Mouse (Mus musculus) thymus, postnatal 36 days (tissue): Measurements from ENCODE around the gene Pla1a.
A peak's percentile ranks its signal among the peaks of the same experiment; 100 is the strongest.
"Not testable (repeated sequence)": the region's sequence is repeated elsewhere in the genome, so short reads cannot be mapped to it uniquely, and the experiment has no call there.

Source experiments
- DNase-seq, 2 experiments: peaks; one replicate each; pipeline ENCODE4 v3.0.0; 2022; ENCODE audit warnings: mixed read lengths in 2 of 2

The Pla1a gene

DNA sequence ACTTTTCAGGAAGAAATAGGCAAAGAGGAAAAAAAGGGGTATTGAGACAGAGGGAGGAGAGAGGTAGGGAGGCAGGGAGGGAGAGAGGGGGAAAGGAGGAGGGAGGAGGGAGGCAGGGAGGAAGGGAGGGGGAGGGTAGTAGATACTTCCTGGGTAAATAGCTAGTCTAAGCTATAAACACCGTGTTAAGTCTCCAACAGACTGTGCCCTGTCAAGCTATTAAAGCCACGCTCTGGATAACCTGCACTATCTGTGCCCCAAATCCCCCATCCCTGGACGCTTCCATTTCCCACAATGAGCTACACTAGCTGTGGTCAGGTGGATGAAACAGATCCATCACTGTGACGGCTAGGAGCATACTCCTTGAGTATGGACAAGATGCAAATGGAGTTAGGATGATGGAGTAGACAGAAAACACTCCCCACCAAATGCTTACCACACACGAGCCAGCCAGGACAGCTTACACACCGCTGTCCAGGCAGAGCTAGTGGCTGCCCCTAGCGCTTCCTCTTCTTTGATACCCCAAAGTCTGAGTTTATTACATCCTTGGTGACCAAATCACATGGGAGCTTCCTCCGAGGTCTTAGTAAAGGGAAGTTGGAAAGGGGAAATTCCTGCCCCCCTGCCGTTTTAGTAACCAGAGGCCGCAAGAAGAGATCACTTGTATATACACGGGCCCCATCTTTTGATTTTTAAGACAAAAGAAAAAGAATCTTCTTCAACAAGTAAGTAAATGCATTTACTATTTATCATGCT lies 24.0 kb upstream of the Pla1a start:
- DNase-seq, result no peak

DNA sequence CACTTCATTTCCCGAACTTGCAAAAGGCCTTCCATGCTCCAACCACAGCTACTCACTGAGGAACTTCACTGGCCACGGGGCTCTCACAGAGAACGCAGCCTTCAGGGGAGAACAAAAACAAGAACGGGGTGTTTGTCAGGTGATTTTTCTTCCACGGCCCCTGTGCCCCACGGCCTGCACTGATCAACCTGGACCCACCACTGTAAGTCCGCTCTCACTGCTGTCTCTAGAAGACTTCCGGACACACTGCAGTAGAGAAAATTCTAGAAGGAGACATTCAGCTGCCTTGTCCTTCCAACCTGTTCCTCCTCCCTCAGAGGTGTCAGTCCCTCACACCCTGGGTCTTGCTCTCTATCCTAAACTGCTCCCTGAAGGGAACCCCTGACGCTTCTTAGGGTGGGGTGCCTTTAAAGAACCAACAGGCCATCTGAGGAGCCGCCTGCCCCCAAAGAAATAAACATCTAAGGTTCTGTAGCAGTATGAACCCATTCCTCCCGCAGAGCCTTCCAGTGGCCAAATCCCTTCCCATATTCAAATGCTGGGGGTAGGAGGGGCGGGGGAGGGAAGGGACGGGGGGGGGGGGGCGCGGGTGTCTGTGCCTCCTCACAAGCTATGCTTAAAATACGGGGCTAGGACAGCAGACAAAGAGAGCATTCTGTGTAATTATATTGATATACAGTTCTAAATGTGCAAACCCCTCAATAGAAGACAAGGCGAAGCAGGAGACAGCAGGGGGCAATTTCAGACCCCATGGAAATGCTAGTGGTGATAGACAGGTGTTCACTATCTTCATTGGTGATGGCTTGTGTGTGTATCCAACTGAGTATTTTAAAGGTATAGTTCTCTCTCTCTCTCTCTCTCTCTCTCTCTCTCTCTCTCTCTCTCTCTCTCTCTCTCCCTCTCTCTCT lies 22.8 kb upstream of the Pla1a start, which contains the start of gene Cd80:
Cd80 (plus strand) TSS at position 51 of the 908 bp plus-strand sequence.
- DNase-seq, result no peak

DNA sequence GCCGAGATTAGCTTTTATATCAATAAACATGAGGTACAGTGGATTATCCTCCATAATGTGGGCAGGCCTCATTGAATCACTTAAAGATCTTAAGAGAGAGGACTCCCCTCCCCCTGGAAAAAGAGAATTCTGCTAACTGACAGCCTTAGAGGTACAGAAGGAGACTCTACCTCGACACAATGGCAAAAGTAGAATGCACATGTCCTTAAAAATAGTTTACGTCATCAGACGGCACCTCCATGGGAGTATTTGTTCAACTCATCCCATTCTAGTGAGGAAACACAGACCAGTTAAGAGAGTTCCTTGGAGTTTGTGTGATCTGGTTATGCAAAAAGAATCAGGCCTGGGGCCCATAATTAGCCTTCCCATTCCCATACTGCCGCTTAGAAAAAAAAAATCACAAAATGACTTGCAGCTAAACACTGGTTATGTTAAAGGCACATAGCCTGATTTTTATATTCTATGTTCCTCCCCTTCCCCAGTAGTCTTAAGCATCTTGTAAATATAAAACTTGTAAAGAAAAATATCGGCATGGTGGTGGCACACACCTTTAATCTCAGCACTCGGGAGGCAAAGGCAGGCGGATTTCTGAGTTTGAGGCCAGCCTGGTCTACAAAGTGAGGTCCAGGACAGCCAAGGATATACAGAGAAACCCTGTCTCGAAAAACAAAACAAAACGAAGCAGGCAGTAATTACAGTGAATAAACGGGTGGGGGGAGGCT lies 21.7 kb upstream of the Pla1a start:
- DNase-seq, result no peak

DNA sequence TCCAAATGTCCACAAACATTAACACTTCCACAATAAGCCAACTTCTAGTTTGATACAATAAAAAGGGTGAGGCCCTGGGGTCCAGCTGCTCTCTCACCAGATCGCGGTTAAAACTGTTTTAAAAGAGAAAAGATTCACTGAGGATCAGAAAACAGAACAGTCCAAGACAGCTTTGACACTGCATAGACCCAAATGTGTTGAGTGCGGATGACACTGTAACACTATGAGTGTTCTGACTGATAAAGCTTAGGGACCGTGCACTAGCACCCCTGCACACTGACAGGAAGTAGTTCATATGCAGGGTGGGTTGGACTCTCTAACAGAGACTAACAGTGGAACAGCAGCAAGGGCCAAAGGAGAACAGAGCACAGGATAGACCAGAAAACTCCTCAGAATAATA lies 21.0 kb upstream of the Pla1a start:
- no peak for DNase-seq

DNA sequence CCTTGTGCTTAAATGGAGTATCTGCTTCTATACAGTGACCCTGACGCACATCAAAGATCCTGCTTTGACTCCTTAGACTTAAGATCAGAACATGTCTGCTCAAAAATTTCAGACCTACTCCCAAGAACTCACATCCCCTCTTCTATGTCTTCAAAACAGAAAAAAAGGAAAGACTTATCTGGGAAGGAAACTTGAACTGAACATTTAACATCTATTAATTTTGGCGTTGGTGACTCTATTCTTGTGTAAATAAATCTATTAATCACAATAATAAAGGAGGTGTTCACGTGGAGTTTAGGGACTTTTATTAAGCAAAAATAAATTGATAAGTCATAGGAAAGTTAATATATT lies 20.2 kb upstream of the Pla1a start:
- no peak for DNase-seq

DNA sequence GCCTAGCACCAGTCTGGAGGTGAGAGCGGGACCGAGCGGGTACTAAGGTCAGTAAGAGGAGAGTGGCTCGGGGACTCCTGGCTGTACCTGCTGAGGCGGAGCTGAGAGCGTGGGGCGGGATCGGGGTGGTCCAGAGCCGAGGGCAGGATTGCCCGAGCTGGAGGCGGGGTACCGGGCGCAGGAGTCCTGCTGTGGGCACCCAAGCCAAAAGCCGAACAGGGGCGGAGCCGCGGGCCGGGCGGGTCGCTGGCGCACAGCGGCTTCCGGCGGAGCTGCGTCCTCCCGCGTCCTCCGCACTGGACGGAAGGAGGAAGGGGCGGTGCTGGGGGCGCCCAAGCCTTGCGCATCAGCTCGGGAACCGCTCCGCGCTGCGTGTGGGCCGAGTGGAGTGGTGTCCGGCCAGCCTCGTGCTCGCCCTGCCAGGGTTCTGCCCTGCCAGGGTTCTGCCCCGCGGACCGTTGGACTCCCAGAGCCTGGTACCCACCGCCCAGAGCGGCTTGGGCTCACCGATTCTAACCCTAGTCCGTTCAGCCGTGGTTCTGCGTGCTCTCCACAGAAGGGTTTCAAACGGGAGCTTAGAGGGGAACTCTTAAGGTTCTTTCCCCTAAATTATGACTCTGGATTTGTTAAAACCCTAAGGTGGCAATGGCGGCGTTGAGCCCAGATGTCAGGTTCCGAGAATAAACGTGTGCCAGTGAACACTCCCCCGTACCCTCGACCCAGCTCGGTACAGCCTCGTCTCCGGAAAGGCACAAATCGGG lies 19.7 kb upstream of the Pla1a start, which contains the start of gene Adprh:
Adprh (minus strand) TSS at position 262 of the 761 bp plus-strand sequence.
- DNase-seq, result peak; percentile 83 to 86

DNA sequence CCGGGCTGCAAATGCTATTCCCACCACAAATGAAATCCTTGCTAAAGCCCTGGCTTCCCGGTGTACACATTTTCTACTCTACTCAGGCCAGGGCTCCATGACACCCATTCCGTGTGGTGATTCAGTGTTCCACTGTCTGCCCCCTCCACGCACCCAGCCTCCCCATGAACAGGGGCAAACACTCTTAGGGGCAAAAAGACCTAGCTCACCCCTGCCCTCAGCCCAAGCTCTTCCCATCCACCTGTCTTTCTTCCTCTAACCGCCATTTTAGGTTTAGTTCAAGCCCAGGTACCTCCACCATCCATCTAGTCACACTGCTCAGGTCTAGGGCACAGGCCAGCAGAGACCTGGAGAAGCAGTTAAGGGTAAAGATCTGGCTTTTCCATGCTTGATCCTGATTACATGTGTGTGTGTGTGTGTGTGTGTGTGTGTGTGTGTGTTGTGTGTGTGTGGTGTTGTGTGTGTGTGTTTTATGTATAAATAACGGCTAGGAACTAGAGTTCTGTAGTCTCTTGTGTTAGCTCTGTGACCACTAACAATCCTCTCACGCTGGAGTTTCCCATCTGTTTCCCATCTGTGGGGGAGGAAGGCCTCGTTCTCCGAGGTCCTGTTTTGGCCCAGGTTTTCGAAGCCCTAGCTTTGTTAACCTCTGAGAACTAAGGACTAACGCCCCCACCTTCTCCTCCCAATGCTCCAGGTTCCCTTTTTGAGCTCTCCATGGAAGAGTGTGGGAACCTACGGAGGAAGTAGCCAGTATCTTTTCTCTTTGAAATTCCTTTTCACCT lies 18.7 kb upstream of the Pla1a start:
- no peak for DNase-seq

DNA sequence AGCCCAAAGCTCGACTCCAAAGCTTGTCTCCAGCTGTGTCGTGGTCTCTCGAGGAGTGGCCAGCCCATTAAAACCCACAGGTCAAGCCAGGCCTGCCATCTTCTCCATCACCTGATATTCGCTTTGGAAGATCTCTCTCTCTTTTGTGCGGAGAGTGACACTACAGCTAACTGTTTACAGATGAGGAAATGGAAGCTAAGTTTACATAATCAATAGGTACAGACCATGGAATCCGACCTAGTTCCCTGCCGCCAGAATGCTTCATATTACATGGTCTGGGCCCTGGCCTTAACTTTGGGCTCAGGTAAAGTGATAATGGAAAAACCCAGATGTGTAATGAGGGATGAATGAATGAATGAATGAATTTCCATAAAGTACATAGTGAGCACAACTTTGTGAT lies 17.8 kb upstream of the Pla1a start:
- no peak for DNase-seq

DNA sequence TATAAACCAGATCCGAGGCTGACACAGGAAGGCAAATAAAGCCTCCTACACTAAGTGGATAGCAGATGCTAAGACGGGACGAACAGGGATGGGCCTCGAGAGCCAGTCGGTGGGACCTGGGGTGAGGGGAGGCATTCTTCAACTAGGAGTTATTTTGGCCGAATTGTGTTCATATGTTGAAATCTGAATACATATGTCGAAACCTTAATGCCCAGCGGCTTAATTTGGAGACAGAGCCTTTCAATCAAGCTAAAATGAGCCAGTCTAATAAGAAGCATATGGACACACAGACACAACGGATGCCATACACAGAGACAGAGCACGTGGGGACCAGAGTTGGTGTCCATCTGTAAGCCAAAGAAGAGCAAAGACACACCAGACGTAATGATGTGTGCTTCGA lies 15.5 kb upstream of the Pla1a start:
- no peak for DNase-seq

DNA sequence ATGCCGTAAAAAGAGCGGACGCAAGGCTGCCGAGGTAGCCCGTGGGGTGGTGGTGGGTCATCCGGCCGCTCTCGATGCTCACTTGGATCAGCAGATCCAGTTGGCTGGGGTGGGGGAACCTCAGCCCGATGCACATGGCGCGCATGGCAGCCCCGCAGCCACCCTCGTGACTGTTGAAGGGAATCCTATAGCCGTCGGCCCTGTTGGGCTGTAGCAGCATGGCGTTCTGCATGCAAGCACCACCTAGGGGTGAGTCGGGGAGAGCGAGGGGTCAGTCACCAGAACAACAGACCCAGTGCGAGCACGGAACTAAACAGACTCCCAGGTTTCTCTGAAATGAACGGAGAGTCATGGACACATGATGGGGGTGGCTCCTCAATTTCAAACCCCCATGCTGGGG lies 14.4 kb upstream of the Pla1a start:
- DNase-seq, result no peak

DNA sequence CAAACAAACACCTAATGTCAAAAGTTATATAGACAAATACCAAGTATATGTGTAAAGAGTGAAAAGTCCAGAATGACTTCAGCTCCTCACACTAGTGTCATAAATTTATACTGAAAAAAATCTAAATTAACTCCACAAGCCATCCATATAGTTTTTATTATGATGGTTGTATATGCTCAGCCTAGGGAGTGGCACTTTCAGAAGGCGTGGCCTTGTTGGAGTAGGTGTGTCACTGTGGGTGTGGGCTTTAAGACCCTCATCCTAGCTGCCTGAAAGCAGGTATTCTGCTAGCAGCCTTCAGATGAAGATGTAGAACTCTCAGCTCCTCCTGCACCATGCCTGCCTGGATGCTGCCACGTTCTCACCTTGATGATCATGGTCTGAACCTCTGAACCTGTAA lies 13.2 kb upstream of the Pla1a start:
- DNase-seq, result not testable (repeated sequence)

DNA sequence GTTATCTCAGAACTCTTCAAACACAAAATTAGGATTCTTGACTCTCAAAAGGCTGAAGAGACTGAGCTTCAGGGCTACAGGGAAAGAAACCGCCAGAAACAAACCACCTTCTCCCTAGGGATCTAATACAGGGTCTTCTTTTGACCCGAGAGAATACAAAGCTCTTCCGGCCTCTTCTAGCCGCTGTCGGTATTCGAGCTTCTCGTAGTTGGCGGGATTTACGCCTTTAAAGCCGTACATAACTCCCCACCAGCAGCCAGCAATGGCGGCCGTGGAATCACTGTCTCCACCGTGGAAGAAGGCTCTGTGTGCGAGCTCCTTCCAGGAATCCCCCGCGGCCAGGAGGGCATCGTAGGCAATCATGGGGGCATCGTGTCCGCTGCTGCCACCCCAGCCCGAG lies 12.6 kb upstream of the Pla1a start:
- no peak for DNase-seq

DNA sequence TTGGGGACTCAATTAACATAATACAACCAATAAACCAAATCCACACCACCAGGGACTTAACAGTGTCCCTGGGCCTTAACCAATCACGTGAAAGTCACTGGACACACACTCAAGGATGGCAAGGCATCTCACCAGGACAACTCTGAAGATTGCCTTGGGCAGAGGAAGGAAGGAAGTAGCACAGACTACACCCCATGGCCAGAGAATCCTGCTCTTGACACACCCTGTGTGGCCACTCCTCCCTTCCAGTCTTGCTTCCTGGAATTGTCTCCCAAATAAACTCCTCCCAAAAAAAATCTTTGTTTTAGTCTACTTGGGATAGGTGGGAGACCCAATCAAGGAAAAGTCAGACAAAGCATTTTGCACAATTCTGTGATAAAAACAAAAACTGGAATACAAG lies 12.1 kb upstream of the Pla1a start:
- no peak for DNase-seq

DNA sequence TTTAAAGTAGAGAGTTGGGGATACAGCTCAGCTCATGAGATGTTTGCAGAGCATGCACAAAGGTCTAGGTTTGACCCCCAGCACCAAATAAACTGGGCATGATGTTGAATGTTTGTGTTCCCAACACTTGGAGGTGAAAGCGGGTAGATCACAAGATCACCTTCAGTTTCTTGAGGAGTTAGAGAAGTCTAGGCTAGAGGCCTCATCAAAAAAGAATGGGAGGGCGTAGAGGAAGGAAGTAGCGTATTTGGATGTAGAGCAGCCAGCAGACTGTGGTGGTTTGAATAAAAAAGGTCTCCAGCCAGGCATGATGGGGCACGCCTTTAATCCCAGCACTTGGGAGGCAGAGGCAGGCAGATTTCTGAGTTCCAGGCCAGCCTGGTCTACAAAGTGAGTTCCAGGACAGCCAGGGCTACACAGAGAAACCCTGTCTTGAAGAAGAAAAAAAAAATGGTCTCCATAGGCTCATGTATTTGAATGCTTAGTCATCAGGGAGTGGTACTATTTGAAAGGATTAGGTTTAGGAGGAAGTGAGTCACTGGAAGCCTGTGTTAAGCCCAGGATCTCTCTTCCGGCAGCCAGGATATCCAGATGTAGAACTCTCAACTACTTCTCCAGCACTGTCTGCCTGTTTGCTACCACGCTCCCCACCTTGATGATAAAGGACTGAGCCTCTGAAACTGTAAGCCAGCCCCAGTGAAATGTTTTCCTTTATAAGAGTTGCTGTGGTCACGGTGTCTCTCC lies 10.9 kb upstream of the Pla1a start:
- DNase-seq, result no peak

DNA sequence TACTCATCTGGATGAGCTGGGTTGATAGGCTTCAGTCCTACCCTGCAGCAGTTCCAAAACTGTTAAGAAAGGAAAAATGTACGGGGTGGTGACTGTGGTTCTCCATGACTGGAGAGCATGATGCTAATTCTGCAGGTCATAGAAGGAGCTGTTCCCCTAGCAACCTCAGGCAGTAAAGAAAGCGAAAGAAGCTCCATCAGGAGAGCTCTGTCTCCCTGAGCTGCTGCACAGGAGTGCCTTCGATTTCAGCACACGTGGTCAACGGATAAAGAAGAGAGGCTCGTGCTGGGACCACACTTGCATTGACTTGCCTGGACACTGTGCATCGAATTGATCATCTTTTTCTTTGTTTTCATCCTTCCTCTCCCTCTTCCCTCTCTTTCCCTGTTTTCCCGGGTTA lies 9.3 kb upstream of the Pla1a start:
- no peak for DNase-seq

DNA sequence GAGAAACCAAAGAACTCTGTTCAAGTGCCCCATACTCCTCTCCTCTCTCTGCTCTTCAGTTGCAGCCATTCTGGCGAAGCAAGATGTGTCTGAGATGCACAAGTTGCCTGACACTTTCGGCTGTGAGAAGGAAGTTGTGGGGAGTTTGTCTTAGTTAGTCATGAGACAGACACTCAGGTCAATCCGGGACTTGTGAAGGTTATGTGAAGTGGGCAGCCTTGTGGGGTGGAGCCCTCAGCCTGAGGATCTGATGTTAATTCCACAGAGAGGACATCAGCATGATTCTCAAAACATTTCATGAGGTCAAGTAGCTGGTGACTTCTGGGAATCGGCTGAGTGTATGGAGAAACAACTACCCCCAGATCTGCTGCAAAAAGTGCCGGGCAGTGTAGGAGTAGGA lies 8.7 kb upstream of the Pla1a start:
- no peak for DNase-seq

DNA sequence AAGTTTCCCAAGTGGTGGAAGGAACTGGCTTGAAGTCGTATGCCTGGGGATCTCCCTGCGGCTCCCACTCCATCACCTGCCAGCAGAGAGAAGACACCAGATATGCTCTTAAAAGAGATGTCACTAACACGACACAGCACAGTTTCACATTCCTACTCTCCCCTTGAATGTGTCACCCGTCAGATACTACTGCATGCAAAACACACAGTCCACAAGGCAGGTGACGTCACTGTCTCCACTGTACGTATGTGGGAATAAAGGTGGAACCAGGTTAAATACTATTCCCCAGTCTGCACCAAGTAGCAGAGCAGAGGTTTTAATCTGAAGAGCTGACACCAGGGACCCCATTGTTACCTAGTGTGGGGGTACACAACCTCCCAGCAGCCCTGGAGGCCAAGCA lies 7.5 kb upstream of the Pla1a start:
- no peak for DNase-seq

DNA sequence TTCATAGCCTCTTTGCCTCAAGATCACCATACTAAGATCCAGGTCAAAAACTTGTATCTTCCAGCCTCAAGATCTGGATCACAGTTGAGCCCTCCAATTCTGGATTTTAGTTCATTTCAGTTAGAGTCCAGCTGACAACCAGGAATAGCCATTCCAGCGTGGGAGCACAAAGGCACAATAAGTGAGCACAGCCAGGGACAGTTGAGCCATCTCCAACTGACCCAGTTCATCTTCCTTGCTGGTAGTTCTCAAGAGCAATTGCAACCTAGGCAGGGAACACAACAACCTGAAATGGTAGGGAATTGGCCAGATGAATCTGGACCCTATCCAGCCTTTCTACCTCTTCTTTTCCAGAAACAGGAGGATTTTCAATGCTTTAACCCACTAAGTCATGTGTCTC lies 6.2 kb upstream of the Pla1a start:
- no peak for DNase-seq

DNA sequence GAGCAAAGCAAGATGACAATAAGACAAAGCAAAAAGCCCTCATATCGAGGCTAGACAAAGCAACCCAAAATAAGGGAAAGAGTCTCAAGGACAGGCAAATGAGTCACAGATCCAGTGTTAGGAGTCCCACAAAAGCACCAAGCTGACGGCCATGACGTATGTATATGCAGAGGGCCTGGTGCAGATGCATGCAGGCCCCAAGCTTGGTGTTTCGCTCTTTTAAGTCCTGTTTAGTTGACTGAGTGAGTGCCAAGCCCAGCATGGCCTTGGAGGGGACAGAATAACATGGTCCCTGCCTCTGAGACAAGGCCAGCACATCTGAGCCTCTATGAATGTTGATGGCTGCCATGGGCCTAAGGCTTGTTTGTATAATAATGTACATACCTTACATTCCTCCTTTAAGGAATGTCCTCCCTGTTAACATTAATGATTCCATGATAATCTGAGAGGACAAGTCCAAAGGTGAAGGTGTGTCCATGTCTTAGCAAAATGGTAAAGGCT lies 1.4 kb upstream of the Pla1a start:
- DNase-seq, result no peak

DNA sequence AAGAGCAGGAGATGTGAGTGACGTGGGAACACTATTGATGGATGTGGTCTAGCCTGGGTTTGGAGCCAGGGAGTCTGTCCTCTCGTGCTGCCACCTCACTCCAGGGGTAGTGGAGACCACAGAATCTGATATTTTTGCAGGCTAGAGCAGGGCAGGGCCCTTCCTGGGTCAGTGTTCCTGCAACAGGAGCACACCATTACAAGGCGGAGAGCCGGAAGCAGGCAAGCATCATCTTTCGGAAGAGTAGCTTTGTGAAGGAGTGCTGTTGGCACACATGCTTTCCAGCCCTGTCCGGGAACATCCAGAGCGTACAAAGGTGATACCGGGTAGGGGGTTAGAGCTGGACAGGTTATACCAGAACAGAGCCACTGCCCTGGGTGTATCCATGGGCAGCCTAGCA lies 569 bp upstream of the Pla1a start:
- DNase-seq, result no peak
